Mouse (Mus musculus) kidney, postnatal 0 days (tissue): ENCODE measurements around the gene Gm45623. TPM values are rescaled to one million over a fixed set of nuclear protein-coding genes. Genes with fewer than 3 reads are reported as not detected.

Source experiments
- ATAC-seq: fragments of 200-750 bp; cut with Nextera tagmentation; replicated peaks from 2 replicates; pipeline ENCODE4 v1.8.0; 2017; ENCODE audit warnings: low read depth, moderate number of reproducible peaks, moderate TSS enrichment, moderate library complexity; ENCODE audit not compliant: low FRiP score
- DNase-seq: peaks from one replicate; pipeline ENCODE4 v3.0.0-alpha.2; 2016; ENCODE audit warnings: low spot score
- H3K27ac ChIP-seq: fragments of 300-500 bp; sonication (generic); 2 replicates; pipeline ENCODE4 v1.5.1; 2014; ENCODE audit warnings: mild to moderate bottlenecking
- H3K27me3 ChIP-seq: fragments of 300-500 bp; sonication (generic); 2 replicates; pipeline ENCODE4 v1.6.1; 2014; ENCODE audit warnings: low read length, mixed read lengths; ENCODE audit not compliant: insufficient read depth
- H3K36me3 ChIP-seq: fragments of 300-500 bp; sonication (generic); 2 replicates; pipeline ENCODE4 v1.6.1; 2014; ENCODE audit warnings: low read length, mixed read lengths; ENCODE audit not compliant: insufficient read depth
- H3K4me1 ChIP-seq: fragments of 300-500 bp; sonication (generic); replicated peaks from 2 replicates; pipeline ENCODE4 v1.6.1; 2014; ENCODE audit warnings: antibody characterized with exemption, low read length, mixed read lengths; ENCODE audit not compliant: insufficient read depth
- H3K4me2 ChIP-seq: fragments of 300-500 bp; sonication (generic); 2 replicates; pipeline ENCODE4 v1.6.1; 2014; ENCODE audit warnings: mild to moderate bottlenecking, low read length, moderate library complexity, mixed read lengths
- H3K4me3 ChIP-seq: fragments of 300-500 bp; sonication (generic); replicated peaks from 2 replicates; pipeline ENCODE4 v1.5.1; 2014; ENCODE audit warnings: low read depth, low read length
- H3K9ac ChIP-seq: fragments of 300-500 bp; sonication (generic); 2 replicates; pipeline ENCODE4 v1.6.1; 2014; ENCODE audit warnings: low read depth, low read length
- H3K9me3 ChIP-seq: fragments of 300-500 bp; sonication (generic); replicated peaks from 2 replicates; pipeline ENCODE4 v1.6.1; 2016; ENCODE audit warnings: low read length, inconsistent platforms, mixed read lengths
- CTCF ChIP-seq: IDR thresholded peaks from 2 replicates; pipeline ENCODE4 v1.5.1; 2016; ENCODE audit warnings: antibody characterized with exemption, low read depth, mild to moderate bottlenecking, moderate library complexity
- WGBS: fragments of 180-500 bp; shearing (Covaris S2); extraction: QIAGEN DNeasy Blood & Tissue Kit; methylation state at CpG from one replicate; pipeline ENCODE4 v1.1.7; 2014; 5-methylcytosine and 5-hydroxymethylcytosine counted together
- polyA plus RNA-seq: library from polyadenylated mRNA; unstranded; fragments of >200 nt; fragmentation: Nextera tagmentation; extraction: Ambion mirVana; gene quantifications from 2 replicates; pipeline ENCODE4 v1.2.1, GENCODE M21; 2015

Gm45623 gene
- polyA plus RNA-seq, 1 experiment from 2014 or later: not detected

DNA sequence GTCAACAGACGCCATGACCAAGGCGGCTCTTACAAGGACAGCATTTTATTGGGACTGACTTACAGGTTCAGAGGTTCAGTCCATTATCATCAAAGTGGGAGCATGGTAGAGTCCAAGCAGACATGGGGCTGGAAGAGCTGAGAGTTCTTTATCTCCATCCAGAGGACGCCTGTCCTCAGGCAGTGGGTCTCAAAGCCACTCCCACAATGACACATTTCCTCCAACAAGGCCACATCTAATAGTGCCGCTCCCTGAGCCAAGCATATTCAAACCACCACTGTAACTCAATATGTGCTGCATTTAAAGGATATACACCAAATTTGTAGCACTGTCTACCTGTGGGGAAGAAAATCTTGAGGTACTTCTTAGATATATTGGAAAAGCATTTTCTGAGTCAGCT, 19.0 kb downstream of the Gm45623 start:
- DNase-seq: no peak
- Histone ChIP-seq H3K4me1 (no peaks in the 10 kb centered on the region), H3K4me3 (no peak overlapping the region), H3K9me3 (no peaks in the 10 kb centered on the region), H3K9ac (no peak overlapping the region), H3K27me3 (no peaks in the 10 kb centered on the region), H3K4me2 (no peak overlapping the region), H3K27ac (no peak overlapping the region), H3K36me3 (peaks cover 48% of the 10 kb centered on the region)
- TF ChIP-seq CTCF: no peak
- no peak for ATAC-seq
- 80% methylated on average over 4 of the region's 4 CpGs for WGBS

DNA sequence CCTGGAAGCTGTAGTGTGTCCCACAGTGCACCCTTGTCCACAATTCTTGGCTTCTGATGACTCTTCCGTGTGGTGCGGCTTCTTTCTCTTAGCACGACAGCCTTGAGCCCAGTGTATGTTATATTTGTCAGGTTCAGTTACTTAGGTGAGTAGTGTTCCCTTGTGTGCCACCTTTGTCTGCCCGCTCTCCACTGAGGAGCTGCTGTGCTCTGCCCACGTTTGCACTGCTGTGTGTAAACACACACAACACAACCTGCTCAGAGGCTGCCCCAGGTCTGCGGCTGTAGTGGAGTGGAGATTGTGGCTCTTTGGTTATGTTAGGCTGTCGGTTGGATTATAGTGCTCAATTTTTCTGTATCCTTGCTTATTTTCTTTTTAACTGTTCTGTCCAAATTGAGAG, 24.6 kb downstream of the Gm45623 start:
- Histone ChIP-seq H3K4me1 (peaks cover 4% of the 10 kb centered on the region; the same call in 1 of the 2 replicates), H3K9me3 (no peaks in the 10 kb centered on the region), H3K27ac (no peak overlapping the region), H3K9ac (no peak overlapping the region), H3K27me3 (no peaks in the 10 kb centered on the region), H3K4me2 (no peak overlapping the region), H3K4me3 (no peak overlapping the region), H3K36me3 (peaks cover 54% of the 10 kb centered on the region)
- ATAC-seq (no peak), DNase-seq (no peak)
- 92% methylated on average over 7 of the region's 7 CpGs for WGBS
- no peak for TF ChIP-seq CTCF

- H3K4me1 ChIP-seq: peaks cover 4% of the 10 kb centered on the region; the same call in 1 of the 2 replicates
- no peak for TF ChIP-seq CTCF
- DNase-seq (no peak), ATAC-seq (no peak)
- H3K9ac ChIP-seq: no peak overlapping the region
- H3K27me3 ChIP-seq: no peaks in the 10 kb centered on the region
- no peak overlapping the region for H3K4me2 ChIP-seq
- H3K27ac ChIP-seq: no peak overlapping the region
- WGBS: 78% methylated on average over 4 of the region's 4 CpGs
- no peak overlapping the region for H3K4me3 ChIP-seq
- H3K36me3 ChIP-seq: peaks cover 49% of the 10 kb centered on the region
- no peaks in the 10 kb centered on the region for H3K9me3 ChIP-seq
Observed at GRCm38 (mm10) chr13:56726551-56726950, 27.1 kb downstream of the Gm45623 start.

- TF ChIP-seq CTCF: no peak
- ATAC-seq (no peak), DNase-seq (no peak)
- H3K36me3 ChIP-seq: 0 out of 2 replicates have a peak, but pooled peaks cover 6% of the 10 kb centered on the region
- H3K4me3 ChIP-seq: no peak overlapping the region
- H3K27ac ChIP-seq: no peak overlapping the region
- H3K4me1 ChIP-seq: no peaks in the 10 kb centered on the region
- no peaks in the 10 kb centered on the region for H3K9me3 ChIP-seq
- H3K9ac ChIP-seq: no peak overlapping the region
- WGBS: 98% methylated on average over 2 of the region's 2 CpGs
- H3K4me2 ChIP-seq: no peak overlapping the region
- no peaks in the 10 kb centered on the region for H3K27me3 ChIP-seq
Observed at GRCm38 (mm10) chr13:56712221-56712620, 41.4 kb downstream of the Gm45623 start.

- Histone ChIP-seq H3K9me3 (no peaks in the 10 kb centered on the region), H3K9ac (no peak overlapping the region), H3K27ac (no peak overlapping the region), H3K36me3 (0 out of 2 replicates have a peak, but pooled peaks cover 6% of the 10 kb centered on the region), H3K4me1 (peaks cover 5% of the 10 kb centered on the region), H3K4me3 (no peak overlapping the region), H3K27me3 (no peaks in the 10 kb centered on the region), H3K4me2 (no peak overlapping the region)
- no peak for TF ChIP-seq CTCF
- ATAC-seq: no peak
- no peak for DNase-seq
- 59% methylated on average over 2 of the region's 2 CpGs for WGBS
Observed at GRCm38 (mm10) chr13:56710620-56711019, 43.0 kb downstream of the Gm45623 start.

- Histone ChIP-seq H3K4me3 (no peak overlapping the region), H3K27me3 (no peaks in the 10 kb centered on the region), H3K9ac (no peak overlapping the region), H3K9me3 (no peaks in the 10 kb centered on the region), H3K36me3 (0 out of 2 replicates have a peak, but pooled peaks cover 6% of the 10 kb centered on the region), H3K27ac (no peak overlapping the region), H3K4me2 (no peak overlapping the region), H3K4me1 (peaks cover 13% of the 10 kb centered on the region)
- 72% methylated on average over 4 of the region's 4 CpGs for WGBS
- TF ChIP-seq CTCF: no peak
- DNase-seq (no peak), ATAC-seq (no peak)
Observed at GRCm38 (mm10) chr13:56707606-56708005, 46.0 kb downstream of the Gm45623 start.

- no peak overlapping the region for H3K27ac ChIP-seq
- no peaks in the 10 kb centered on the region for H3K27me3 ChIP-seq
- no peaks in the 10 kb centered on the region for H3K9me3 ChIP-seq
- H3K4me2 ChIP-seq: no peak overlapping the region
- ATAC-seq (no peak), DNase-seq (no peak)
- no peak for TF ChIP-seq CTCF
- no peak overlapping the region for H3K9ac ChIP-seq
- no peak overlapping the region for H3K4me3 ChIP-seq
- peaks cover 17% of the 10 kb centered on the region for H3K4me1 ChIP-seq
- 83% methylated on average over 4 of the region's 4 CpGs for WGBS
- H3K36me3 ChIP-seq: 0 out of 2 replicates have a peak, but pooled peaks cover 6% of the 10 kb centered on the region
Observed at GRCm38 (mm10) chr13:56707111-56707510, 46.5 kb downstream of the Gm45623 start.
